Mouse (Mus musculus): ENCODE results near the gene BC025920. TPM values are rescaled to one million over a fixed set of nuclear protein-coding genes. Genes with fewer than 3 reads are reported as not detected.

The BC025920 gene
- total RNA-seq (2021), result 1 to 10 TPM; 3.1 to 3.3 TPM
- long read RNA-seq, experiment 1, partial matches to known transcripts, result 0 of 1 reads
- long read RNA-seq, experiment 1, other reads (novel, unspliced or antisense), result 0 of 1 reads
- long read RNA-seq, experiment 2, partial matches to known transcripts, result 0 of 1 reads
- long read RNA-seq, experiment 2, other reads (novel, unspliced or antisense), result 1 of 1 reads

DNA sequence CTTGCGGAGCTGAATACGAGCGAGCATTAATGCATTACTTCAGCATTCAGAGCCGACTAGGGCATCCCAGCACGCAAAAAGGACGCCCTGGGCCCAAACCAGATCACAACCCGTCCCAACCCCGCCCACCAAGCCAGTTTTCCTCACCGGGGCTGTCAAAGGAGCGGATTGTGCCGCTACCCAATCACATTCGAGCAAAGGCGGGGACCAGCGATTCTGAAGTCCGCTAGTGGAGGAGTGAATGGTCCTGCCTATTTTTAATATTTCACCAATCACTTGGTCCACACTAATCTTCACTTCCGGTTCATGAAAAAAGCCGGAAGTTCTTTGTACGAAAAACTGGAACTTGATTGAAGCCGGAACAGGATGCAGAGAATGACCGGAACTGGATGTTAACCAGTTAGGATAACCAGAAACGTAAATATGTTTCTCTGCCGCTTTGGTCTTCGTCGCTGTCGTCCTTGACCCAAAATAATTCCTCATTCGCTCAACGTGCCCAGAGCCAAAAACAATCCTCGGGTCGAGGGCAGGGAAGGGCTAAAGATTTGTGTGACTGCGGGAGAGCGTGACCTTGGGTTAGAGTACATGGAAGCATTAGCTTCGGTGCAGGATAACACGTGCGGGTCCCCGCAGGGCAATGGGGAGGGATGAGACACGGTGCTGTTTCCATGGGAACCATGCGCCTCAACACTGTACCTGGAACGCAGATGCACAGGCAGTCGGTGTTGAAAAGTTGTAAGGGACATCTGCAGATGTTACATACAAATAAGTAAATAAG is at the start of gene BC025920:
Gene BC025920, plus strand, starts transcription at position 297 of the 778 bp plus-strand sequence.
- peak; percentile 97 for DNase-seq (ENCODE audit: low spot score)

DNA sequence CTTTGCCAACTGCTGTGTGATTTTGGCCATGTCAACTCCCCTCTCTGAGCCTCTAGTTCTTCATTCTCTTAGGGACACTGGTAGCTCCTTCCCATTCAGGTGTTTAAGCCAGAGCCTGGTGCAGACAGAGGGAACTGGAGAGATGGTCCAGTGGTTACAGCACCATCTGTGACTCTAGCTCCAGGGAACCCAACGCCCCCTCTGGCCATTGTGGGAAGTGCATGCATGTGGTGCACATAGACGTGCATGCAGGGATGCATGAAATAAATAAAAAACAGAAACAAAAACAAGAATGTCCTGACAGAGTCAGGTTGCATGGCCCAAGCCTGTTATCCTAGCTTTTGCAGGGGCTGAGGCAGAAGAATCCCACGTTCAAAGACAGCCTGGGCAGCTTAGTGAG is 49.8 kb upstream of the BC025920 start:
- DNase-seq (ENCODE audit: low spot score), result no peak

DNA sequence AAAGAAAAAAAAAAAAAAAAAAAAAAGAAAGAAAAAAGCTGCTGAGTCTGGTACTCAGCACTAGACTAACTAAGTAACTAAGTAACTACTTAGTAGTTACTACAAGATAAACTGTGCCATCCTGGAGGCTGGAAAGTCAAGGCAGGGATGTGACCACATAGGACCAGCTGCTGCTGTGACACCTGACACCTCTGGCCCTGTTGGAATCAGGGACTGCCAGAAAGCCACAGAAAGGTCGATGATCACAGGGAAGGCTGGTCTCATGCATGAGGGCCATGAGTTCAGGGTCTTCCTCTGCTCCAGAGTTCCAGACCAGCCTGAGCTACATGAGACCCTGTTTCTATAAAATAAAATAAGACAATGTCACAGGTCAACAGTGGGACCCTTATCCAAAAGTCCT is 48.6 kb upstream of the BC025920 start:
- no peak for DNase-seq (ENCODE audit: low spot score)

DNA sequence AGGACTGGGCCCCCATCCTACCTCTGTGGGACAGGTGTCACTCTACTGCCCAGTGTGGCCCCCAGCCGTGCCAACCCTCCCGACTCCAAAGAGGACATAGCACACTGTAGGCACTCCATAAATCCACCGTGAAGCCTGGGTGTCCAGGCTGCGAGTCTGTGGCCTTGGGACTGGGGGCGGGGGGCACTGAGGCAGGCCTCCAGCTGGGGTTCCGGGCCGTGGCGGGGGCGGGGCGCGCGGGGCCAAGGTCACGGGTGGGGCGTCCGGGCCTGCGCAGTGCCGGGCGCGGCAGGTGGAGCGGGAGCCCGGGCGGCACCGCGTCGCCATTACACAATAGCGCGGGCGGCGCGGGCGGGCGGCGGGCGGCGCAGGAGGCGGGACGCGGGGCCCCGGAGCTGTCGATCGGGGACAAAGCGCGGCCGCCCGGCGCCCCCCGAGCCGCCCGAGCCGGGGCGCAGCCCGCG is 46.9 kb upstream of the BC025920 start, which contains the start of gene Aes:
Gene Aes, plus strand, starts transcription at position 326 of the 464 bp plus-strand sequence.
- peak; percentile 76 for DNase-seq (ENCODE audit: low spot score)

DNA sequence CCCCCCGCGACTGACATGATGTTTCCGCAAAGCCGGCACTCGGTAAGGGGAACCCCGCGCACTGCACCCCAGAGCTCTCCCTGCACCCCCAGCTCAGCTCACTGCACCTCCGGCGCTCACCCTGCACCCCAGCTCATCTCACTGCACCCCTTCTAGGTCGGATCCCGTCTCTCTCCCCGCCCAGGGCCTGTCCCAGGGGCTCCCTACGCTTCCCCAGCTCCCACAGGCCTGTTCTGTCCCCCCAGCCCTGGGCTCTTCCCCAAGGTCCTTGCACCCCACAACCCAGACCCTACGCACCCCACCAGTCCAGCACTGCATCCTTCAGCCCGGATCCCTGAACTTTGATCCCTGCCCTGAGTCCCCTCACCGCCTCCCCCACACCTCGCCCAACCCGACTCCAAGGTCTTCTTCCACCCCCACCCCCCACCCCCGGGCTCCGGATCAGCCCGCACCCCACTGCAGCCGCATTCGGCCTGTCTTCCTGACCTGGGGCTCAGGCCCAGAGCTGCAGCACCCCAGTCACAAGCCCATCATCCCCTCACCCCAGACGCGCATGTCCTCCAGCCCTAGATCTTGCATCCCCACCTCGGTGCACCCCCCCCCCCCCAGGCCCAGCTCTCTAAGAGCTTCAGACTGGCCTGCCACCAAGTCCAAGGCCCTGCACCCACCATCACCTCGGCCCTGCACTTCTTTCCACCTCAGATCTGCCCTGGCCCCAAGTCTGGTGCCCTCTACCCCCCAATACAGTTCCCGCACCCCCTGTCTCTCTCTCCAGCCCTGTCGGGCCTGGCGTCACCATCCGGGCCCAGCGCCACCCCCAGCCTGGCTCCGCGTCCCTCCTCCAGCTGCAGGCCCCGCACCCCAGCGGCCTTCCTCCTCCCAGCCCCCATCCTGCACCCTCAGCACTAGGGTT is 46.2 kb upstream of the BC025920 start:
- peak; percentile 61 for DNase-seq (ENCODE audit: low spot score)

DNA sequence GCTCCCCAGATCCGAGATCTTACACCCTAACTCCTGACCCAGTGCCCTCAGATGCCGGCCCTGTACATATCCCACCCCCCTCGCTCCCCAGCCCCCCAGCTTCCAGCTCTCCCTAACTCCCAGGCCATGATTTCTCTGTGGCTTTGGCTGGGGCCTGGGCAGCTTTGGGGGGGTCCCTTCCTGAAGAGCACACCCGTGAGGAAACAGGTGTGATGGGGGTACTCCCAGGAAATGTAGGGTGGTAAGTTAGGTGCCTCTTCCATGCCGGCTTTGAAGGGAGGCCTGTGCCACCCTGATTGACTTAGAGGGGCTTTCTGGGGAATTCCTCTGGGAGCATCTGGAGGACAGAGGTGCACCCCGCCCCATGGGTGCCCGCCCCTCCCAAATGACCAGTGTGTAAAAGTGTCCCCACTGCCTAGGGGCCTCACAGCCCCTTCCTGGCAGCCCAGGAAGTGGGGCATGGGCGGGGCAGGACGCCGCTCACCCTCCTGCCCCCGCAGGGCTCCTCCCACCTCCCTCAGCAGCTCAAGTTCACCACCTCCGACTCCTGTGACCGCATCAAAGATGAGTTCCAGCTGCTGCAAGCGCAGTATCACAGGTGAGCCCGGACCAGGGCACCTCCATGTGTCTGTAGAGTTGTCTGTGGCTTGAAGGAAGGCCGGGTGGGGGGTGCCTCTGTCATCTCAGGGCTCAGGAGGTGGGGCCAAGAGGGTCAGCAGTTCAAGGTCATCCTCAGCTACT is 45.2 kb upstream of the BC025920 start:
- DNase-seq (ENCODE audit: low spot score), result no peak

DNA sequence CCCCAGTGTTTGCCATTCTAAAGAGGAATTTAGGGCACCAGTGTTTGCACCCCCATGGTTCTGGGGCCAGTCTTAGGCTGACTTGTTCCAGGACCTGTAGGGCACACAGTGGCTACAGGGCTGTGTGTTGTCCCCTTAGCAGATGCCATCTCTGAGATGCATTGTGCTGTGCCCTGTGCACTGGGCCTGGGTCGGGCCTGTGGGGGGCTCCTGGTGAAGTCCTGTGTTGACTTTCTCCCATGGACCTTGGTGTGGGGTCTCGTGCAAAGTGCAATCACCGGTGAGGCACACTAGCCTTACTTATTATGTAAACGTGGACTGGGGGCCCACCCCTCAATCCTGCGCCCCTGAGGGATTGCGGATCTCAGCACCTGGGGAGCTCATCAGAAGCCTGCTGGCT is 43.7 kb upstream of the BC025920 start:
- DNase-seq (ENCODE audit: low spot score), result no peak

DNA sequence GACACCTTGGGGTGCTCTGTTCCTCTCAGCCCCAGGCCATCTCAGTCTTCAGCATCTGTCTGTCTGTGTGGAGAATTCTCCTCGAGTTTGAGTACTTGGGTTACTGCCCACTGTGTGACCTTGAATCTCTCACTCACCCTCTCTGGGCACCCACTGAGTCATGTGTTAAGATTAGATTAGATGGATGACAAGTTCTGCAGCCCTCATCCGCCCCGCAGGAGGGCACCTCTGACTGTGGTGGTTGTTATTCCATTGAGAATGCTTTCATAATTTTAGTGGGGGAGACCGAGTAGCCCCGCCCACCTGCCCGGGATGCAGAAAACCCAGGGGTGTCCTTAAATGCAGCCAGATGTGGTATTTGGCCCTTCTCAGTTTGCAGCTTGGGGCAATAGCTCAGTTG is 42.6 kb upstream of the BC025920 start:
- DNase-seq (ENCODE audit: low spot score), result no peak

DNA sequence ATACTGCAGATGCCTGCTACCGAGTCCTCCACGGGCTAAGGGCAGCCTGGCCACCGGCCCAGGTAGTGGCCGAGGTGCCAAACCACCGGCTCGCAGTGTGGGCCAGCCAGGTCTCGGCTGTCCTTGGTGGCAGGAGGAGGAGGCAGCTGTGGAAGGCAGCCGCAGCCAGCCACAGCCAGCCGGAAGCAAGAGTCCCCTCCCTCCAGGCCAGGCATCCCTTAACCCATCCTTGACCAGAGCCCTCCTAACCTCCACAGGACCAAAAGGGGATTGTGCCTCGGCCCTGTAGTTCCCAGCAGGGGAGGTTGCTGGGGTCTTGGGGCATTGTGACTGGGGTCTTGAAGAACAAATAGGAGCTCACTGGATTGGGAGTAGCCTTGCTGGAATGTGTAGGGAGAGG is 41.9 kb upstream of the BC025920 start:
- DNase-seq (ENCODE audit: low spot score), result no peak

DNA sequence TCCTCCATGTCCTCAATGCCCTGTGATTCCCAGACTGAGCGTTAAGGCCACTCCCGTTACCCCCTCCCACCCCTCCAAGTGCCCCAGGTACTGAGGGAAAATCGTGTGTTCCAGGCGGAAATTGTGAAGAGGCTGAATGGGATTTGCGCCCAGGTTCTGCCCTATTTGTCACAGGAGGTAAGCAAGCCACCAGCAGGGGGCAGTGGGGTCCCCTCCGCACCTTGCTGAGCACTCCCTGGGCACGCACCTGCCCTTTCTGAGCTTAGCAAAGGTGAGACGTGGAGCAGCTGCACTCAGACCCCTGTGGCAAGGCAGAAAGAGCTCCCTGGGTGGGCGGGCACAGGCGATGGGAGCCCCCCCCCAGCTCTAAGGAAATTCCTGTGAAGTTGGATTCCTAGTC is 41.3 kb upstream of the BC025920 start:
- no peak for DNase-seq (ENCODE audit: low spot score)

DNA sequence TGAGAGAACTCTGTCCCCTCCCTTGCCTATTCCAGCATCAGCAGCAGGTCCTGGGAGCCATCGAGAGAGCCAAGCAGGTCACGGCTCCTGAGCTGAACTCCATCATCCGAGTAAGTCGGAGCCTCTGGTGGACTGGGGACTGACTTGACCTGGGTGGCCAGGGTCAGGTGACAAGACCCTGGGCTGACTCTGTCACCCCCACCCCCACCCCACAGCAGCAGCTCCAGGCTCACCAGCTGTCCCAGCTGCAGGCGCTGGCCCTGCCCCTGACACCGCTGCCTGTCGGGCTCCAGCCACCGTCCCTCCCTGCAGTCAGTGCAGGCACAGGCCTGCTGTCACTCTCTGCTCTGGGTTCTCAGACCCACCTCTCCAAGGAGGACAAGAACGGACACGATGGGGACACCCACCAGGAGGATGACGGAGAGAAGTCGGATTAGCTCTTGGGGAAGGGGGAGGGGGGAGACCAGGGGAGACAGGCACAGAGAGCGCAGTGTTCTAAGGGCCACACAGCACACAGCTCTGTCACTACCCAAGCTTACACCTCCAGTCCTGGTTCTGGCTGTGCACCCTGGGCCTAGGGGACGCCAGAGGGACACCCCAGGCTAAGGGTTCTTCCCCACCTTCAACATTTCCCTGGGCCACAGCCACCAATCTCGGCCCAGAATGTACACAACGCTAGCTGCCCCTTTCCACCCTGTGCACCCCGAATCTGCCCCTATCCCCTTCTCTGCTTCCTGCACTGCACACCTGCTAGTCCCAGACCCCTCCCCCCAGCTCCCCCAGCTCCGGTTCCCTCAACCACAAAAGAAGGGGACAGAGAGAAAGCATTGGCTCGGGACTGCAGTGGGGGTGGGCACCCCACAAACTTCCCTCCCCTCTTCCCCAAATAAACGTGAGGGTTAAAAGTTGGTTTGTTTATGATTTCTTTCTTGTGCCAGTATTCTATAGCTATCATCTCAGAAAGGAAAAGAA is 40.5 kb upstream of the BC025920 start:
- DNase-seq (ENCODE audit: low spot score), result no peak

DNA sequence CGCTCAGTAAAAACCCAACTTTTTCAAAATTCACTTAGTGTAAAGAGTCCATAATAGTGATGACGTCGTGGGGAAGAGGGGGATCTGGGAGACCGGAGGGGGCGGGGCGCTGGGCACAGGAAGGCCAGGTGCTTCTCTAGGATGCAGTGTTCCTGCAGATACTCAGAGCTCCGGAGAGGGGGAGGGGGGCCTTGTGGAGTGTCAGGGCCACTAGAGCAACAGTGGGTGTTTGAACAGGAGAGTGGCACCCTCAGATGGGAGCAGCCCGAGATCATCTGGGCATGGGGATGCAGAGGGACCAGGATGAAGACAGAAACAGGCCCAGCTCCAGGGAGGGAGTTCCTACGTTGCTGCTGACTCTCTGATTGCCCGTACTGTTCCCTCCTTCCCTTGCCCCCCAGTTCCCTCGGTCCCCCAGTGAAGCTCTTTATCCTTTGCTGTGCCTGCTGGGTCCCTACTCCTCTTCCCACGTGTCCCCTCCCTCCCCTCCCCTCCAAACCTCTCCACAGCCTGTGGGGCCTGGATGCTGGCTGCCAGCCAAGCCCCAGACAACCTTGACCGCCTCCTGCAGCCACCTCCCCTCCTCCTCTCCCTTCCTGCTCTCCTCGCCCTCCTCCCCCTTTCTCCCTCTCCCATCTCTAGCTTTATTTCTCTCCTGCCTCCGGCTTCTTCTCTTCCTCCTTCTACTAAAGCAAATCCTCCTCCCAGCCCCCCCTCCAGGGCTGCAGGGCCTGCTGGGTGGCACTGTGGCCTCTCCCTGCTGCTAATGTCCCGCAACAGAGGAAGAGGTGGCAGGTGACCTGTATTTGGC is 37.5 kb upstream of the BC025920 start:
- no peak for DNase-seq (ENCODE audit: low spot score)

DNA sequence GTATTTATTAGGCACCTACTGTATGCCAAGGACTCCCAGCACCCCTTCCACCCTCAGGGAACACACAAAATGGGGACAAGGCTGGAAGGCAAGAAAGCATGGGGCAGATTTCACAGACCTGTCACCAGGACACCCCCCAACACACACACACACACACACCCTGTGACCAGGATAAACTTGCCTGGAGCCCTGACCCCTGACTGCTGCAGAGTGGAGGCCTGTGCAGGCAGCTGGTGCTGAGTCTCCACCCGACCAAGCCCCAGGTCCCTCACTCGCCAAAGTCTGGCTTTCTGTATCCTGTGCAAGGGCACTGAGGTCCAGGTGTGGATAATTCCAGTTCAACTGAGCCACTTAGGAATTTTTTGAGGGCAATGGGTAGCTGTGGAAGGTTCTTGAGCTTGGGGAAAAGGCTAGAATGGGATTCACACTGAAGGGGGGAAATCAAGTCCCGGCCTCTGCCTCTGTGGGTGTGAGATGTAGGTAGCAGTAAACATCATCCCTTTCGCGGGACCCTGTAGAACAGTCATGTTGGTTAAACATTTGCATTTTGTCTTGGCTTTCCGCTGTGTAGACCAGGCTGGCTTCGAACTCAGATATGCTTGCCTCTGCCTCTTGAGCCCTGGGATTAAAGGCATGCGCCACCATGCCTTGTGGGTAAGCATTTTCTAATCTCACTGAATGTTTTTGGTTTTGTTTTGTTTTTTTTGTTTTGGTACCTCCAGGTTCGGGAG is 36.4 kb upstream of the BC025920 start:
- DNase-seq (ENCODE audit: low spot score), result no peak

DNA sequence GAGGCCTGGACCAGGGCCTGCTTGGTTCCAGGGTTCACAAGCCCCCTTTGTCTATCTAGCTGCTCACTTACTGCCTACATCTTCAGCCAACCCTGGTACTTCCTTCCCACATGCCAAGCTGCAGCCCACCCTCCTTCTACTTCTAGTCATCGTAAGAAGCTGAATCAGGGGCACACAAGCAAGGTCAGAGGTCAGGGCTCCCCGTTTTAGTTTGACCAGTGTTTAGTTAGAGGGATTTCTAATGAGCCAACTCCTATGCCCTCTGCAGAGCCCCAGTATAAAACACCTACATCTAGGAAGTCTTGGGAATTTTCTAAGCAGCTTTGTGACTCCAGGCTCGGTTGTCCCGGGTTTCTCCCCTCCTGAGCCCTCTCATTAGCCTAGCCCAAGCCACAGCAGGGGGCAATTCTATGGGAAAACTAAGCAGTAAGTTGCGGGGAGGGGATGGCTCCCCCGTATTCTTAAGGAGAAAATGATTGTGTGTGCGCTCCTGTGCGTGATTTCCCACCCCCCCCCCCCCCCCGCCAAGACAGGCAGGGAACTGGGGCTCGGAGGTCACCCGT is 35.8 kb upstream of the BC025920 start:
- no peak for DNase-seq (ENCODE audit: low spot score)

DNA sequence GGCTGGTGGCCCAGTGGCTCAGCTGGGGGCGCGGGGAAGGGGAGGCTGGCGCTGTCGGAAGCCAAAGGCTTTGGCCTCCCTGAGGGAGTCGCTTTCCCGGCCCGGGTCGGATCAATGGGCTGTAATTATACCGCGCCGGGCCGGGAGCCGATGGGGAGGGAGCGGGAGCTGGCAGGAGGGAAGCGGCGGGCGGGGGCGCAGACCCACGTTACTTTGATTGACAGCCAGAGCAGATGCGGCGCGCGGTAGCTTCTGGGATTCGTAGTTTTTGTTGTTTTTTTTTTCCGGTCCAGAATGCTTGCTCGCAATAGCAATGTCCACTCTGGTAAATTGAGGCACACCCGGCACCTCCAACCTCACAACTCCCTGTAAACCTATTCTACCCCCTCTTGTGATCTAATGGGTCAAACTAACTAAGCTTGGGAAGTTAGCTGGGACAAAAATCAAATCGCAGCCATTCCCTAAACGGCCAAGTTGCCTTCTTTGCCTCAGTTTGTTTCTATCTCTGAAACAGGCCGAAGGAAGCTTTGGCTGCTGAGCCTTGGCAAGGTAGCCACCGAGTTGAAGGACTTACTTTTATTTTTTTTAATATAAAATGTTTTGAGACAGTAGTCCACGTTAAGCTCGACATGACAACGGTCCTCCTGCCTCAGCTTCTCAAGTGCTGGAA is 35.1 kb upstream of the BC025920 start:
- DNase-seq (ENCODE audit: low spot score), result peak; percentile 94

DNA sequence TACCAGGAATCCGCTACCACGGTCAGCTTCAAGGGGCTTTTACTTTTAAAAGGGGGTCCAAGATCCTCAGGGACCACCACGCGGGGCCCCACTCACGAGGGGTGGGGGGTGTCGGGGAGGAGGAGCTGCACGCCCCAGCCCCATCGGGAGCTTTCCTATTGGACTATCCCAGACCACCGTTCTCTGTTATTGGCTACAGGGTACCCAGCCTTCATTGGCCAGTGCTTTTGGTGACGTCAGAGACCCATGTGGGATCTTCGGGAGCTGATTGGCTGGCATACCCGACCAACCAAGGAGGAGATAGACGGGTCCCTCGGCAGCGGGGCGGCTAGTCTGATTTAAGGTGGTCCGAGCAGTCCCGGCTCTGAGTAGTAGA is 34.6 kb upstream of the BC025920 start:
- DNase-seq (ENCODE audit: low spot score), result peak; percentile 99

DNA sequence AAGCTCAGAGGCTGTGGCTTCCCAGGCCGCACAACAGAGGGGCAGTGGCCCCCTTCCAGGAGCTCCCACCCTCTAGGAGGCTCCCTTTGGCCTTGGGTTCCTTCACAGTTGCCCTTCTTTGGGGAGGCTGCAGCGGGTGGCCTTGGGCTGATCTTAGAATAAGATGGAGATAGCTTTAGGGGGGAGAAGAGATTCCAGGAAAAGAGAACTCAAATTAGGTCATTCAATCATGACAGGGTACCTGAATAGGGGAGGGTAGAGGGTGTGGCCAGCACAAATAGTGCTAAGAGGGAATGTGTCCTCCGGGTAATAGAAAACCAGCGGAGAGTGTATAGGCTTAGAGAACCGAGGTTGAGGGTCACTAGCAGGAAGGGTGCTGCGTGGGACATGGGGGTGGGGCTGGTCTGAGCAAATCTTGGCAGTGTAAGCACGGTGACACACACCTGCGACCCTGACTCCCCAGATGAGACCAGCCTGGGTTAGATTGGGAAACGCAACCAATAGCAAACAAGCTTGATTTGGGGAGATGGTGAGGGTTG is 33.9 kb upstream of the BC025920 start:
- DNase-seq (ENCODE audit: low spot score), result no peak

All from gastrocnemius, adult 18-20 months (tissue).